ENCODE assay signal across 8 mouse cellular contexts in the genomic region with DNA sequence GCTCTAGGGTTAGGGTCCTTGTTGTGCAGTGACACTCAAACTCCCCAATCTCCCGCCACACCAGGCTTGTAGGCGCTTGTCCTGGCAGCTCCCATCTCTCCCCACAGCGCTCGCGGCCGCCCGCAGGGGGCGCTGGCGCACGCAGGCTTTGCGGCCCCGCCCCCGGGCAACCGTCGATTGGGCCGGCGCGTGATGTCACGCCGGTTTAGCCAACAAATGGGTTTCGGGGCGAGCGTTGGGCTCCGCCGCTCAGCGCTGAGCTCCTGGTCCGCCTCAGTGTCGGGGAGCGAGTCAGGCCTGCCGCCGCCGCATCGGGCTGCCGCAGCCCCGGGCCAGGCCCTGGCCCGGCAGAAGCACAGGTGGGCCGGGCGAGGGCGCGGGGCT. TPM values are rescaled to one million over a fixed set of nuclear protein-coding genes. Genes with fewer than 3 reads are reported as not detected.
A peak's percentile ranks its signal among the peaks of the same experiment; 100 is the strongest.
DNase-seq lines count a peak whose midpoint lies in the region; ATAC-seq lines count a peak whose summit lies in the region.

No protein-coding gene starts in this region.

- peak overlapping the region; percentile 93 for H3K27ac ChIP-seq in intestine, embryonic 16.5 days (ENCODE audit: low read length)
- H3K27ac ChIP-seq in midbrain, embryonic 10.5 days (replicated peaks): peak overlapping the region; percentile 94

- H3K36me3 ChIP-seq in intestine, embryonic 16.5 days (ENCODE audit: control insufficient read depth, insufficient read depth, low read length): no peaks in the 10 kb centered on the region
- peaks cover 11% of the 10 kb centered on the region for H3K36me3 ChIP-seq in midbrain, embryonic 10.5 days

- H3K4me3 ChIP-seq in intestine, embryonic 16.5 days (ENCODE audit: low read length): peak overlapping the region; percentile 90
- H3K4me3 ChIP-seq in midbrain, embryonic 10.5 days: peak overlapping the region; percentile 88

- peak; percentile 93 for ATAC-seq in intestine, embryonic 16.5 days

- WGBS in intestine, embryonic 16.5 days: under 1% methylated on average over 39 of the region's 40 CpGs
- WGBS in midbrain, embryonic 10.5 days: under 1% methylated on average over 40 of the region's 40 CpGs

- peak overlapping the region; percentile 97 for H3K9ac ChIP-seq in intestine, embryonic 16.5 days (ENCODE audit: low read depth, low read length)

- no peaks in the 10 kb centered on the region for H3K9me3 ChIP-seq in intestine, embryonic 16.5 days (ENCODE audit: control insufficient read depth, low read length)
- H3K9me3 ChIP-seq in midbrain, embryonic 10.5 days (replicated peaks): no peaks in the 10 kb centered on the region

- H3K4me2 ChIP-seq in intestine, embryonic 16.5 days (ENCODE audit: low read depth, low read length): peak overlapping the region; percentile 72

- intact Hi-C loops in left cerebral cortex, postnatal 25 days (cut with DNase I): loop anchor here (2.0 to 5.0 kb wide), 2 partner anchors 35 to 60 kb away; no protein-coding TSS in a partner anchor

- H3K4me1 ChIP-seq in intestine, embryonic 16.5 days (ENCODE audit: control insufficient read depth, insufficient read depth, low read length): peaks cover 14% of the 10 kb centered on the region
- H3K4me1 ChIP-seq in midbrain, embryonic 10.5 days: peaks cover 16% of the 10 kb centered on the region

- DNase-seq in adrenal gland, postnatal 10 days: peak; percentile 98
- DNase-seq in embryo, embryonic 9.5 days (ENCODE audit: extremely low spot score): peak; percentile 98
- peak; percentile 95 to 96 for DNase-seq in gastrocnemius, postnatal 4 days (ENCODE audit: low spot score in 2 of 2)
- DNase-seq in left cerebral cortex, postnatal 25 days (ENCODE audit: low spot score in 2 of 2): peak; percentile 98 to 99
- DNase-seq in midbrain, embryonic 10.5 days (ENCODE audit: low spot score): peak; percentile 96
- peak; percentile 94 for DNase-seq in right cerebral cortex, postnatal 36 days (ENCODE audit: low spot score in 2 of 2)
- DNase-seq in urinary bladder, postnatal 4 days (ENCODE audit: low spot score in 2 of 2): peak; percentile 94

- H3K27me3 ChIP-seq in intestine, embryonic 16.5 days (replicated peaks; ENCODE audit: control insufficient read depth, insufficient read depth, low read length): no peaks in the 10 kb centered on the region
- no peaks in the 10 kb centered on the region for H3K27me3 ChIP-seq in midbrain, embryonic 10.5 days (ENCODE audit: low read depth, poor library complexity, severe bottlenecking)

RNA-seq across cellular contexts. Expression of a gene that starts 22.1 kb away (rescaled TPM):
- 10 to 100 TPM; 21.5 to 24.5 TPM for total RNA-seq in adrenal gland, postnatal 10 days (2021)
- total RNA-seq in gastrocnemius, postnatal 4 days (2021): 10 to 100 TPM; 19.6 to 20.5 TPM
- polyA plus RNA-seq in intestine, embryonic 16.5 days (2015; fragmentation: Nextera tagmentation; extraction: Ambion mirVana): 20.4 and 23.5 TPM in 2 replicates
- 100 to 1,000 TPM in 1 of 2 experiments, 10 to 100 TPM in 1; 97.0 to 104 TPM for total RNA-seq in left cerebral cortex, postnatal 25 days (2021)
- 22.7 and 23.2 TPM in 2 replicates for polyA plus RNA-seq in midbrain, embryonic 10.5 days (2016; fragmentation: Nextera tagmentation; extraction: Ambion mirVana)

RNA-seq across cellular contexts. Expression of a gene that starts 54.1 kb away (rescaled TPM):
- total RNA-seq in adrenal gland, postnatal 10 days (2021): 10 to 100 TPM in 1 of 2 experiments, 1 to 10 TPM in 1; 9.4 to 12.9 TPM
- total RNA-seq in gastrocnemius, postnatal 4 days (2021): 10 to 100 TPM; 15.3 to 15.4 TPM
- polyA plus RNA-seq in intestine, embryonic 16.5 days (2015; fragmentation: Nextera tagmentation; extraction: Ambion mirVana): 29.5 and 33.9 TPM in 2 replicates
- under 1 TPM in 1 of 2 experiments, not detected in 1; 0.25 TPM for total RNA-seq in left cerebral cortex, postnatal 25 days (2021)
- polyA plus RNA-seq in midbrain, embryonic 10.5 days (2016; fragmentation: Nextera tagmentation; extraction: Ambion mirVana): 71.0 and 77.2 TPM in 2 replicates

Comparison
In these comparisons a context has a peak if more than half of its experiments do, and no peak if none do; other contexts are left out.
1. Peak in every context shown above with its lines: DNase-seq, ATAC-seq, H3K4me3 ChIP-seq and H3K27ac ChIP-seq.
2. RNA of a gene that starts 54.1 kb away (total RNA-seq): 15.3 to 15.4 TPM in gastrocnemius, postnatal 4 days and 9.4 to 12.9 TPM in adrenal gland, postnatal 10 days; 0.25 TPM in left cerebral cortex, postnatal 25 days; every median in the first group is over 4 times any median in the second.